Mouse (Mus musculus) lung, adult 2 months (tissue): ENCODE results near the gene Inpp5a. TPM values are rescaled to one million over a fixed set of nuclear protein-coding genes. Genes with fewer than 3 reads are reported as not detected.
A peak's percentile ranks its signal among the peaks of the same experiment; 100 is the strongest.

Experiments
- DNase-seq: peaks from one replicate; pipeline ENCODE4 v3.0.0; 2022
- H3K4me1 ChIP-seq: fragments of 200-500 bp; 2 replicates; pipeline ENCODE4 v1.6.1; 2011; ENCODE audit warnings: low read length; ENCODE audit not compliant: control insufficient read depth, insufficient read depth
- H3K4me3 ChIP-seq: fragments of 200-500 bp; replicated peaks from 2 replicates; pipeline ENCODE3; 2011; ENCODE audit warnings: low read depth, mild to moderate bottlenecking, control low read depth, low read length; ENCODE audit errors: extremely low read depth
- CTCF ChIP-seq: fragments of 200-500 bp; IDR thresholded peaks from 2 replicates; pipeline ENCODE4 v1.5.1; 2011; ENCODE audit warnings: mild to moderate bottlenecking, low read length, control low read depth; ENCODE audit not compliant: insufficient read depth
- POLR2A ChIP-seq: fragments of 200-500 bp; IDR thresholded peaks from 2 replicates; pipeline ENCODE4 v1.6.1; 2011; ENCODE audit warnings: low read depth, mild to moderate bottlenecking, control low read depth, low read length, borderline replicate concordance; ENCODE audit errors: extremely low read depth
- WGBS: fragments of 180-500 bp; shearing (Covaris S2); methylation state at CpG from one replicate; pipeline ENCODE4 v1.1.7; 2018; 5-methylcytosine and 5-hydroxymethylcytosine counted together
- polyA plus RNA-seq: library from polyadenylated mRNA; depleted of rRNA; stranded (reverse); fragments of >200 nt; gene quantifications from 2 replicates; pipeline ENCODE4 v1.2.3, GENCODE M21; 2012

Gene Inpp5a
- polyA plus RNA-seq, 1 experiment, result 61.0 TPM

- DNase-seq, result no peak
- Histone ChIP-seq H3K4me1 (peaks cover 15% of the 10 kb centered on the region), H3K4me3 (no peak overlapping the region)
- WGBS, result 56% methylated on average over 2 of the region's 2 CpGs
- TF ChIP-seq POLR2A (no peak), CTCF (no peak)
These were observed 63.3 kb downstream of the Inpp5a start for GRCm38 (mm10) chr7:139452199-139452598.

- no peak for DNase-seq
- H3K4me1 ChIP-seq, result peaks cover 13% of the 10 kb centered on the region
- WGBS, result 6% methylated on average over 1 of the region's 1 CpGs
- TF ChIP-seq CTCF, result no peak
- H3K4me3 ChIP-seq, result no peak overlapping the region
These were observed 64.3 kb downstream of the Inpp5a start for GRCm38 (mm10) chr7:139453198-139453597.

- 83% methylated on average over 3 of the region's 3 CpGs for WGBS
- Histone ChIP-seq H3K4me3 (no peak overlapping the region), H3K4me1 (peaks cover 13% of the 10 kb centered on the region)
- TF ChIP-seq POLR2A (no peak), CTCF (no peak)
- no peak for DNase-seq
These were observed 65.4 kb downstream of the Inpp5a start for GRCm38 (mm10) chr7:139454285-139454684.

- H3K4me1 ChIP-seq, result peaks cover 5% of the 10 kb centered on the region
- TF ChIP-seq POLR2A (no peak), CTCF (no peak)
- WGBS, result 63% methylated on average over 6 of the region's 6 CpGs
These were observed 67.8 kb downstream of the Inpp5a start for GRCm38 (mm10) chr7:139456759-139457158.

GRCm38 (mm10) chr7:139461344-139461743, 72.4 kb downstream of the Inpp5a start:
- no peak for DNase-seq
- Histone ChIP-seq H3K4me1 (peaks cover 6% of the 10 kb centered on the region), H3K4me3 (no peak overlapping the region)
- 84% methylated on average over 12 of the region's 12 CpGs for WGBS
- TF ChIP-seq POLR2A, result no peak
- no peak for TF ChIP-seq CTCF

More at GRCm38 (mm10) chr7:139456759-139457158, 67.8 kb downstream of the Inpp5a start:
- no peak overlapping the region for H3K4me3 ChIP-seq
- DNase-seq, result no peak

GRCm38 (mm10) chr7:139462142-139462541, 73.2 kb downstream of the Inpp5a start:
- WGBS, result 91% methylated on average over 10 of the region's 10 CpGs

GRCm38 (mm10) chr7:139465538-139465937, 76.6 kb downstream of the Inpp5a start:
- TF ChIP-seq POLR2A, result no peak
- no peak for TF ChIP-seq CTCF
- 80% methylated on average over 4 of the region's 4 CpGs for WGBS
- DNase-seq, result no peak
- Histone ChIP-seq H3K4me1 (peaks cover 38% of the 10 kb centered on the region), H3K4me3 (no peak overlapping the region)

More at GRCm38 (mm10) chr7:139462142-139462541, 73.2 kb downstream of the Inpp5a start:
- TF ChIP-seq CTCF (no peak), POLR2A (no peak)
- H3K4me3 ChIP-seq, result no peak overlapping the region
- peaks cover 14% of the 10 kb centered on the region for H3K4me1 ChIP-seq
- no peak for DNase-seq

GRCm38 (mm10) chr7:139466484-139467176, 77.7 kb downstream of the Inpp5a start:
- 17% methylated on average over 7 of the region's 7 CpGs for WGBS
- no peak for DNase-seq
- TF ChIP-seq CTCF (no peak), POLR2A (no peak)
- Histone ChIP-seq H3K4me3 (no peak overlapping the region), H3K4me1 (peaks cover 38% of the 10 kb centered on the region)

- 55% methylated on average over 10 of the region's 10 CpGs for WGBS
- no peak for TF ChIP-seq POLR2A
- TF ChIP-seq CTCF, result no peak
- peaks cover 38% of the 10 kb centered on the region for H3K4me1 ChIP-seq
- DNase-seq, result peak; percentile 13
- no peak overlapping the region for H3K4me3 ChIP-seq
These were observed 78.4 kb downstream of the Inpp5a start for GRCm38 (mm10) chr7:139467177-139467895.

GRCm38 (mm10) chr7:139467896-139468279, 79.0 kb downstream of the Inpp5a start:
- Histone ChIP-seq H3K4me3 (no peak overlapping the region), H3K4me1 (peaks cover 41% of the 10 kb centered on the region)
- TF ChIP-seq CTCF (no peak), POLR2A (no peak)
- DNase-seq, result peak; percentile 21
- WGBS, result 29% methylated on average over 4 of the region's 4 CpGs
